Mouse (Mus musculus) ES-E14 (cell line): ENCODE measurements at regions not wholly inside any gene's neighbourhood (a gene's known extent, or its start where the extent isn't known, plus 50 kb on each side); places are given as distances from the start of the nearest gene placed in this dataset.

Experiments
- HCFC1 ChIP-seq: IDR thresholded peaks from 2 replicates; pipeline ENCODE4 v1.6.1; 2012; ENCODE audit warnings: low read length, inconsistent platforms, borderline replicate concordance; ENCODE audit not compliant: insufficient read depth
- MAFK ChIP-seq: IDR thresholded peaks from 2 replicates; pipeline ENCODE4 v1.6.1; 2014; ENCODE audit warnings: mild to moderate bottlenecking, low read depth, low read length, inconsistent platforms; ENCODE audit not compliant: insufficient read depth

- TF ChIP-seq MAFK (no peak), HCFC1 (no peak)
Measured at GRCm38 (mm10) chr5:12868355-12869217, 256.6 kb upstream of the Sema3a start.
